Mouse (Mus musculus) G1E (cell line): Measurements from ENCODE around the gene Taar8b.

Source experiments
- CTCF ChIP-seq: IDR thresholded peaks from 2 replicates; pipeline ENCODE4 v1.5.1; 2012; ENCODE audit warnings: low read depth, low read length, inconsistent platforms, mixed read lengths
- GATA1 ChIP-seq: IDR thresholded peaks from 2 replicates; pipeline ENCODE4 v1.6.1; 2012; ENCODE audit warnings: borderline replicate concordance, low read length, inconsistent platforms, mixed read lengths
- GATA2 ChIP-seq: IDR thresholded peaks from 2 replicates; pipeline ENCODE4 v1.6.1; 2012; ENCODE audit warnings: low read depth, low read length, inconsistent platforms, borderline replicate concordance
- POLR2AphosphoS5 ChIP-seq: IDR thresholded peaks from 2 replicates; pipeline ENCODE4 v1.6.1; 2012; ENCODE audit warnings: low read depth, low read length, inconsistent platforms; ENCODE audit not compliant: insufficient replicate concordance
- TAL1 ChIP-seq: conservative IDR thresholded peaks from 2 replicates; pipeline ENCODE4 v1.6.1; 2012; ENCODE audit warnings: low read depth, low read length, inconsistent platforms, mixed read lengths

DNA sequence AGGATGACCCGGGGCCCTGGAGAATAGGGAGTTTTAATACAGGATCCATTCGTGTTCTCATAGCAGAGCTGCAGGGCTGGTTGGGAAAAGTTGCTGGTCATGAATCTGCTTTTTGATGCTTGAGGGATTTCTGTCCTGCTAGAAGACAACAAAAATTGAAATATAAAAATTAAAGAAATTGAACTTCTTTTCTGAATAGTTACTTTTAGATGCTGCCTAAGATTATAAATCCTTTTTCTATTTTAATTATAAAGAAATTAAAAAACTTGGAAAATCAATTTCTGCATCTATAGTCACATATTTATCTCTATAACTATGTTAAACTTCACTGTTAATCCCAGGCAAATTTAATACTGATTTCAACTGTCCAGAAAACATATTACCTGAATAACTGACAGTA, at the start of gene Taar8b:
- no peak for TF ChIP-seq CTCF
- no peak for TF ChIP-seq TAL1
- no peak for TF ChIP-seq POLR2AphosphoS5
- TF ChIP-seq GATA1: no peak
- TF ChIP-seq GATA2: no peak
